Mouse (Mus musculus) forebrain, embryonic 11.5 days (tissue): ENCODE measurements around the gene Prim2. TPM values are rescaled to one million over a fixed set of nuclear protein-coding genes. Genes with fewer than 3 reads are reported as not detected.
A peak's percentile ranks its signal among the peaks of the same experiment; 100 is the strongest.

Experiments used
- ATAC-seq: fragments of 200-750 bp; cut with Nextera tagmentation; replicated peaks from 2 replicates; pipeline ENCODE4 v1.8.0; 2017; ENCODE audit warnings: moderate TSS enrichment; ENCODE audit not compliant: low FRiP score
- DNase-seq: peaks from one replicate; pipeline ENCODE4 v3.0.0-alpha.2; 2017; ENCODE audit warnings: low spot score
- H3K27ac ChIP-seq: fragments of 300-500 bp; sonication (generic); 2 replicates; pipeline ENCODE4 v1.5.1; 2014; ENCODE audit warnings: low read depth, low read length
- H3K27me3 ChIP-seq: fragments of 300-500 bp; sonication (generic); 2 replicates; pipeline ENCODE4 v1.6.1; 2014; ENCODE audit warnings: mild to moderate bottlenecking, low read length, mixed read lengths; ENCODE audit not compliant: control insufficient read depth, insufficient read depth
- H3K36me3 ChIP-seq: fragments of 300-500 bp; sonication (generic); 2 replicates; pipeline ENCODE4 v1.6.1; 2014; ENCODE audit warnings: mild to moderate bottlenecking, low read length, moderate library complexity, mixed read lengths; ENCODE audit not compliant: control insufficient read depth, insufficient read depth
- H3K4me1 ChIP-seq: fragments of 300-500 bp; sonication (generic); replicated peaks from 2 replicates; pipeline ENCODE4 v1.6.1; 2014; ENCODE audit warnings: low read length, mixed read lengths; ENCODE audit not compliant: control insufficient read depth, insufficient read depth
- H3K4me2 ChIP-seq: fragments of 300-500 bp; sonication (generic); 2 replicates; pipeline ENCODE4 v1.6.1; 2014; ENCODE audit warnings: low read depth, mild to moderate bottlenecking, low read length, moderate library complexity, mixed read lengths; ENCODE audit not compliant: severe bottlenecking
- H3K4me3 ChIP-seq: fragments of 300-500 bp; sonication (generic); 2 replicates; pipeline ENCODE4 v1.5.1; 2014; ENCODE audit warnings: low read depth, low read length
- H3K9ac ChIP-seq: fragments of 300-500 bp; sonication (generic); 2 replicates; pipeline ENCODE4 v1.6.1; 2014; ENCODE audit warnings: low read length
- H3K9me3 ChIP-seq: fragments of 300-500 bp; sonication (generic); 2 replicates; pipeline ENCODE4 v1.6.1; 2016; ENCODE audit warnings: low read length, mixed read lengths; ENCODE audit not compliant: control insufficient read depth
- whole genome bisulfite sequencing: fragments of 180-500 bp; shearing (Covaris S2); extraction: QIAGEN DNeasy Blood & Tissue Kit; methylation state at CpG from one replicate; pipeline ENCODE4 v1.1.7; 2014; 5-methylcytosine and 5-hydroxymethylcytosine counted together
- polyA plus RNA-seq: library from polyadenylated mRNA; unstranded; fragments of >200 nt; fragmentation: Nextera tagmentation; extraction: Ambion mirVana; gene quantifications from 2 replicates; pipeline ENCODE4 v1.2.1, GENCODE M21; 2014

Prim2 gene
- 58.4 and 58.8 TPM in 2 replicates for polyA plus RNA-seq

- no peaks in the 10 kb centered on the region; the same call in 1 of the 2 replicates for H3K36me3 ChIP-seq
- under 1% methylated on average over 26 of the region's 26 CpGs for WGBS
Observed at GRCm38 (mm10) chr1:33669708-33670141, at the start of gene Prim2. TSS of gene Prim2 (minus strand) at chr1:33669795.

GRCm38 (mm10) chr1:33717636-33718035 is 48.0 kb upstream of the Prim2 start:
- DNase-seq (no peak), ATAC-seq (no peak)
- Histone ChIP-seq H3K4me3 (no peak overlapping the region), H3K27ac (no peak overlapping the region), H3K9ac (no peak overlapping the region), H3K27me3 (no peaks in the 10 kb centered on the region), H3K36me3 (no peaks in the 10 kb centered on the region; the same call in 1 of the 2 replicates), H3K4me1 (0 out of 2 replicates have a peak, but pooled peaks cover 2% of the 10 kb centered on the region), H3K9me3 (no peaks in the 10 kb centered on the region), H3K4me2 (no peak overlapping the region)
- WGBS: 89% methylated on average over 1 of the region's 1 CpGs

More at GRCm38 (mm10) chr1:33669708-33670141, at the start of gene Prim2:
- H3K9ac ChIP-seq: peak within 1 kb of the TSS; percentile 75
- H3K27me3 ChIP-seq: no peaks in the 10 kb centered on the region
- no peaks in the 10 kb centered on the region for H3K4me1 ChIP-seq
- peak within 1 kb of the TSS; percentile 83 for H3K4me2 ChIP-seq
- no peaks in the 10 kb centered on the region for H3K9me3 ChIP-seq
- ATAC-seq: peak; percentile 92
- peak within 1 kb of the TSS; percentile 71 for H3K4me3 ChIP-seq
- peak; percentile 93 for DNase-seq
- H3K27ac ChIP-seq: peak within 1 kb of the TSS; percentile 51

- Histone ChIP-seq H3K4me3 (no peak overlapping the region), H3K27me3 (no peaks in the 10 kb centered on the region), H3K4me2 (no peak overlapping the region), H3K27ac (no peak overlapping the region), H3K4me1 (no peaks in the 10 kb centered on the region), H3K36me3 (no peaks in the 10 kb centered on the region), H3K9me3 (no peaks in the 10 kb centered on the region), H3K9ac (no peak overlapping the region)
- WGBS: 10% methylated on average over 10 of the region's 10 CpGs
- DNase-seq (peak; percentile 59), ATAC-seq (peak; percentile 50)
Observed at GRCm38 (mm10) chr1:33714796-33715195, 45.2 kb upstream of the Prim2 start.

- H3K27ac ChIP-seq: no peak overlapping the region
- no peaks in the 10 kb centered on the region for H3K9me3 ChIP-seq
- 92% methylated on average over 5 of the region's 5 CpGs for WGBS
- no peak overlapping the region for H3K9ac ChIP-seq
- ATAC-seq (no peak), DNase-seq (no peak)
- H3K4me1 ChIP-seq: no peaks in the 10 kb centered on the region
- no peaks in the 10 kb centered on the region for H3K36me3 ChIP-seq
- H3K4me2 ChIP-seq: no peak overlapping the region
- H3K27me3 ChIP-seq: no peaks in the 10 kb centered on the region
- no peak overlapping the region for H3K4me3 ChIP-seq
Observed at GRCm38 (mm10) chr1:33712026-33712425, 42.4 kb upstream of the Prim2 start.

- no peak for DNase-seq
- Histone ChIP-seq H3K27ac (no peak overlapping the region), H3K4me3 (no peak overlapping the region), H3K9ac (no peak overlapping the region), H3K9me3 (no peaks in the 10 kb centered on the region), H3K4me1 (no peaks in the 10 kb centered on the region), H3K36me3 (no peaks in the 10 kb centered on the region), H3K4me2 (no peak overlapping the region), H3K27me3 (no peaks in the 10 kb centered on the region)
- no peak for ATAC-seq
- 85% methylated on average over 2 of the region's 2 CpGs for WGBS
Observed at GRCm38 (mm10) chr1:33709615-33710014, 40.0 kb upstream of the Prim2 start.

GRCm38 (mm10) chr1:33701244-33701643 is 31.6 kb upstream of the Prim2 start:
- Histone ChIP-seq H3K36me3 (no peaks in the 10 kb centered on the region), H3K4me2 (no peak overlapping the region), H3K9ac (no peak overlapping the region), H3K9me3 (no peaks in the 10 kb centered on the region), H3K27me3 (no peaks in the 10 kb centered on the region), H3K27ac (no peak overlapping the region), H3K4me1 (no peaks in the 10 kb centered on the region), H3K4me3 (no peak overlapping the region)
- 88% methylated on average over 3 of the region's 3 CpGs for WGBS
- no peak for DNase-seq
- ATAC-seq: no peak

GRCm38 (mm10) chr1:33696016-33696415 is 26.4 kb upstream of the Prim2 start:
- DNase-seq (no peak), ATAC-seq (no peak)
- no peaks in the 10 kb centered on the region for H3K27me3 ChIP-seq
- H3K4me2 ChIP-seq: no peak overlapping the region
- H3K9me3 ChIP-seq: no peaks in the 10 kb centered on the region
- H3K9ac ChIP-seq: no peak overlapping the region
- no peaks in the 10 kb centered on the region for H3K36me3 ChIP-seq
- 85% methylated on average over 2 of the region's 2 CpGs for WGBS
- no peak overlapping the region for H3K4me3 ChIP-seq
- no peak overlapping the region for H3K27ac ChIP-seq
- H3K4me1 ChIP-seq: no peaks in the 10 kb centered on the region

- no peak overlapping the region for H3K27ac ChIP-seq
- no peak overlapping the region for H3K4me3 ChIP-seq
- DNase-seq (no peak), ATAC-seq (no peak)
- no peaks in the 10 kb centered on the region for H3K36me3 ChIP-seq
- WGBS: 83% methylated on average over 3 of the region's 3 CpGs
- no peaks in the 10 kb centered on the region for H3K9me3 ChIP-seq
- no peaks in the 10 kb centered on the region for H3K27me3 ChIP-seq
- H3K9ac ChIP-seq: no peak overlapping the region
- no peaks in the 10 kb centered on the region for H3K4me1 ChIP-seq
- no peak overlapping the region for H3K4me2 ChIP-seq
Observed at GRCm38 (mm10) chr1:33693893-33694292, 24.3 kb upstream of the Prim2 start.

- ATAC-seq (no peak), DNase-seq (no peak)
- no peak overlapping the region for H3K27ac ChIP-seq
- H3K4me1 ChIP-seq: no peaks in the 10 kb centered on the region
- no peaks in the 10 kb centered on the region for H3K27me3 ChIP-seq
- H3K4me3 ChIP-seq: no peak overlapping the region
- H3K4me2 ChIP-seq: no peak overlapping the region
- no peak overlapping the region for H3K9ac ChIP-seq
- 43% methylated on average over 4 of the region's 4 CpGs for WGBS
- no peaks in the 10 kb centered on the region for H3K9me3 ChIP-seq
- H3K36me3 ChIP-seq: no peaks in the 10 kb centered on the region
Observed at GRCm38 (mm10) chr1:33690087-33690448, 20.5 kb upstream of the Prim2 start.
